Mouse (Mus musculus) heart, adult 8-10 months (tissue): Measurements from ENCODE around the gene Lhfp. TPM values are rescaled to one million over a fixed set of nuclear protein-coding genes. Genes with fewer than 3 reads are reported as not detected.
A peak's percentile ranks its signal among the peaks of the same experiment; 100 is the strongest.
"Not testable (repeated sequence)": the region's sequence is repeated elsewhere in the genome, so short reads cannot be mapped to it uniquely, and the experiment has no call there.

Source experiments
- DNase-seq: peaks from one replicate; pipeline ENCODE4 v3.0.0; 2022; ENCODE audit warnings: low spot score
- total RNA-seq, 4 experiments: library from RNA; stranded (reverse); gene quantifications; 2 replicates each; pipeline ENCODE4 v1.2.4; 2022

Gene Lhfp
- total RNA-seq, 4 experiments from 2014 or later: 34.6 to 45.4 (median 37.2) TPM

DNA sequence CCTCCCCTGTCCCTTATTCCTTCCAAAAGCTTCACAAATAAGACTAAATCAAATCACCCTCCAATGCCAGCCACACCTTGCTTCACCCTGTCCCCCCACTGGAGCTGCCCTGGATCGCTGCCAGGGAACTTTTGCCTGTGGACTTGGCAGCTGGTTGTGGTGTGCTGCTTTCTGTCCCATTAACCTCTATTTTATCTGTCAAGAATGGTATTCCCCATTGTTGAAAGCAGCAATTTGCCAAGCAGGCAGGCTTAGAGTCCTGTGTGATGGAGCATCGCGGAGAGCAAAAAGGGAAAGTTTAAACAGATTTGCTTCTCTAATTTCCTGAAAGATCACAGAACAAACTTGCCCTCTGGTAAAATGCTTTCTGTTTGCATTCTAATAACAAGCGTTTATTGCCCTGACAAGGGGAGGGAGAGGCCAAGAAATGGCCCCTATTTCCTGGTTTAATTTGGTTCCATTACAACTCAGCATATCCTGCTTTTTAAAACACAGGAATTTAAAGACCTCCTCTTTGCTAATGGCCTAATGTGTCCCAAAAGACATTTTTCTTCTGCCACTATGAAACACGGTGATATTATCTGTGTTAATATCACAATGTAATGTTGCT, 212.0 kb downstream of the Lhfp start:
- peak; percentile 47 for DNase-seq

GRCm38 (mm10) chr3:53258657-53259158, 217.4 kb downstream of the Lhfp start:
- DNase-seq: no peak

DNA sequence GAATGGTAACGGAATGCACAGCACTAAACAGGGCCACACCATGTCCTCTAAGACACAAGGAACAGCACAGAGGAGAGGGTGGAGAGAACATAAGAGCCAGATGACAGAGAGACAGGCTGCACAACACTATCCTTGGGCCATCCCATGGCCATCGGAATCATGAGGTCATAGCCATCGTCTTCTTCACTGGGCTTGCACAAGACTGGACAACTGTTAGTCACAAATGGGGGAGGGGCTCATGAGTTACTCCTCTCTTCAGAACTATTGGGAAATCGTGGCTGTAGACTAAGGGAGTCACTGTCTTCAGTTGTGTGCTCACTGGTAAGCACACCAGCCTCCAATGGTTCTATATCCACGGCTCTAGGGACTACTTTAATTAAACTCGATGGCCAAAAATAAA, 224.8 kb downstream of the Lhfp start:
- no peak for DNase-seq

GRCm38 (mm10) chr3:53267046-53267445, 225.7 kb downstream of the Lhfp start:
- no peak for DNase-seq

DNA sequence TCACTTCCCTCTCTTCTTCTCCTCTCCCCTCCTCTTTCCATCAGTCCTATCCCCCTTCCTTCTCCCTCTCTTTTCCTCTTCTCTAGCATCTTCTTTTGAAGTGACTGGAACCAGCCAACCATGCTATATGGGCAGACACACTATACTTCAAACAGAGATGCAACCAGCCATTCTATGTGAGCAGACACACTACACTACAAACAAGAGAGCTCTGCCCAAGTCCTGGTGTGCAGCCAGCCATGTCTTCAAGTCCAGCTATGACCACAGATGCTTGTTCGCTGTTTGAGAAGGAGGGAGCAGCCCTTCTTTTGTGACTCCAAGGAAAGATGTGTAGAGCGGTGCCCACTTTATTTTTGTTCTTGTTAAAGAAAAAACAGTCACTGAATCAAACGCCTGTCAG, 231.9 kb downstream of the Lhfp start:
- no peak for DNase-seq

- no peak for DNase-seq
Measured at GRCm38 (mm10) chr3:53277993-53278392, 236.7 kb downstream of the Lhfp start.

DNA sequence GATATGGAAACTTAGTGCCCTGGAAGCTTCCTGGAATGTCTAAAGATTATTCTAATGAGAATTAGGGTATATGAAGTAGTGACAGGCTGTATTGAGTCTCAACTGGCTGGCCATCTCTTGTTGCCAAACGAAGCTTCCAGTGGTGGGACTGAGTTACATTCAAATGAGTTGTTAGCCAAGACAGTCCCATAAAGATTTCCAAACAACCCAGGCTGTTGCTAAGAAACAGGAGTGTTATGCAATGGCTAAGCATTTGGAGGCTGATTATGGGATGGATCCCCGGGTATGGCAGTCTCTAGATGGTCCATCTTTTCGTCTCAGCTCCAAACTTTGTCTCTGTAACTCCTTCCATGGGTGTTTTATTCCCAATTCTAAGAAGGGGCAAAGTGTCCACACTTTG, 240.7 kb downstream of the Lhfp start:
- not testable (repeated sequence) for DNase-seq

- DNase-seq: no peak
Measured at GRCm38 (mm10) chr3:53284023-53284422, 242.7 kb downstream of the Lhfp start.

- peak; percentile 19 for DNase-seq
Measured at GRCm38 (mm10) chr3:53284471-53285177, 243.3 kb downstream of the Lhfp start.

- no peak for DNase-seq
Measured at GRCm38 (mm10) chr3:53288662-53289061, 247.3 kb downstream of the Lhfp start.

- DNase-seq: no peak
Measured at GRCm38 (mm10) chr3:53289589-53290219, 248.4 kb downstream of the Lhfp start.

DNA sequence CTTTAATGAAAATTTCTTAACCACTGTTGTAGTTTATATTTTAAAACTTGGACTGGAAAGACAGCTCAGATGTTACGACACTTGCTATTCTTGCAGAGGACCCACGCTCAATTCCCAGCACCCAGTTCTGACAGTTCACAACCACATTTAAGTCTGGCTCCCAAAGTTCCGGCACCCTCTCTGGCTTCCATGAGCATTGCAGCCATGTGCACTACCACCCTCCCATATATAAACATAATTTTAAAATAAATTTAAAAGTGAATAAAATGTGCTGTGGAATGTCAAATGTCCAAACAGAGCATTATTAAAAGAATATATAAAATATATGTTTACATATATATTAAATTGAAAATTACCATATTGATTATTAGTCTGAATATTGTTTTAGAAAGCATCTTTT, 249.9 kb downstream of the Lhfp start:
- DNase-seq: no peak

DNA sequence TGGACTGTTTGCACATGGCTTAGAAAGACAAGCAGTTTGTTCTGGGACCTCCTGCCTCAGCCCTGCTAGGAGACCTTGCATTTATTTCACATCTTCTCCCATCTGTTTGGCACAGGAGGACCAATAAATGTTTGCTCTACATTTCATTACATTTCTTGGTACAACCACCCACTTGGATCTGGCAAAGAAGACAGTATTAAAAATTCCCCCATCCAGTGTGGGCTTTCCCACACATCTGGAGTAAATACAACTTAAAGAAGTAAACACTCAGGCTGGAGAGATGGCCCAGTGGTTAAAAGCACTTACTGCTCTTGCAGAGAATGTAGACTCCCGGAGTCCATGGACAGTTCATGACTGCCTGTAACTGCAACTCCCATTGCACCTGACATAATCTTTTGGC, 250.6 kb downstream of the Lhfp start:
- DNase-seq: no peak

DNA sequence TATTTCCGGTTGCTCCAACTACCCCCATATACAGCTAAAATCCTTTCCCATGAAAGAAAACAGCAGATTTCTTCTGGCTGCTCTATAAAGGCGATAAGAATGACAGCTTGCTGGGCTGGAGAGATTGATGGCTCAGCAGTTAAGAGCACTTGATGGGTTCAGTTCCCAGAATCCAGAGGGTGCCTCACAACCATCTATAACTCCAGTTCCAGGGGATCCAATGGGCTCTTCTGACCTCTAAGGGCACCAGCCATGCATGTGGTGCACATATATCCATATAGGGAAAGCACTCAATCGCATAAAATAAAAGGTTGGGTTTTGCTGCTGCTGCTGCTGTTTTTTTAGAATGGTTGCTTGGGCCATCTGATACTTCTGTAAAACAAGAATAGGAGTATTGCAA, 251.1 kb downstream of the Lhfp start:
- DNase-seq: no peak

DNA sequence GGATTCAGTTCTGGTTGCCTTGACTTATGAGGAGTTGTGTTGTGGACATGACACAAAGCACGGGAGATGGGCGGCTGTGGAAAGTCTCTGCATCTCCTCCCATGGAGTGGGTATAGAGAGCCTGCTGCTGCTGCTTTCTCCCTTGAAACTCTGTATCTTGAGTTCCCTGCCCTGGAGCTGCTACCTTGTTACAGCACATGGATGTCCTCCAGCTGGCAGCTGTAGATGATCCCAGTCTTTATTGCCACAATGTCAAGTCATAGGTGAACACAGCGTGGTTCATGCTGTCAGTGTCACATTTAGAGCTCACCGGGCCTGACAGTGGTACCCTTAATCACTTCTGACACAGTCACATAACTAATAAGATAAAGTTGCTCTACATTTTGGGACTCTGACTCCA, 251.7 kb downstream of the Lhfp start:
- peak; percentile 8 for DNase-seq

GRCm38 (mm10) chr3:53293901-53294433, 252.6 kb downstream of the Lhfp start:
- DNase-seq: no peak

DNA sequence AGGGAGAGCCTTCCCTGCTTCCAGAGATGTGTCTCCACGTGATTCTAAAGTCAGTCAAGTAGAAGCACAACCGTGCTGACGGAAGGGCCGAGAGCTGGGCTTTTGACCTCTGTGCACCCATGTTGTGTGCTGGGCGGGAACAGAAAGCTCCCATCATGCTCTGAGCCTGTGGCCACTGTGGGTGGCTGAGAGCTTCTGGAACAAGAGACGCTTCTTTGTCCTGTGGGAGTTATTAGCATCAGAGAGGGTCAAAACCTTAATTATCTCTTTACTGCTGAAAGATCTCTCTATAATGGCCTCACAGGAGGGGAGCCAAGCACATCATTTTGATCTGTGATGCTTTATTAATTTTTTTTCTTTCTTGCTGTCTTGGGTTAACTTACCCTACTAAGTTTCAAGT, 253.5 kb downstream of the Lhfp start:
- DNase-seq: no peak

DNA sequence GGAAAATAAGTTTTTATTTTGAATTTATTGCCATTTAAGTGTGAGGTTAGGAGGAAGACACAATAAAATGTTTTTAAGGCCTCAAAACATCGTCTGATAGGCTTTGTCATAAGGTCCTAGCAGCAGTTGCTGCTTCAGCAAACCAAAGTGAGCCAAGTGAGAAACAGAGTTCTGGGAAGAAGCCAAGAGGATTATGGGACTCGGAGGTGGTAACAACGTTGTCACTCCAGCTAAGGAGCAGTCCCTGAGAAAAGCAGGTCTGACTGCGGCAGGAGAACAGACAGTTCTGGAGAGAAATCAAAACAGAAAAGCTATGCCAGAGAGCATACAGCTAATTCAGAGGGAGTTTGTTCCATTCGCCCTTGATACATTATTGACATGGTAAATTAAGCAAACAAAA, 260.5 kb downstream of the Lhfp start:
- DNase-seq: no peak

- no peak for DNase-seq
Measured at GRCm38 (mm10) chr3:53304123-53304900, 263.0 kb downstream of the Lhfp start.

GRCm38 (mm10) chr3:53305860-53306259, 264.5 kb downstream of the Lhfp start:
- no peak for DNase-seq

DNA sequence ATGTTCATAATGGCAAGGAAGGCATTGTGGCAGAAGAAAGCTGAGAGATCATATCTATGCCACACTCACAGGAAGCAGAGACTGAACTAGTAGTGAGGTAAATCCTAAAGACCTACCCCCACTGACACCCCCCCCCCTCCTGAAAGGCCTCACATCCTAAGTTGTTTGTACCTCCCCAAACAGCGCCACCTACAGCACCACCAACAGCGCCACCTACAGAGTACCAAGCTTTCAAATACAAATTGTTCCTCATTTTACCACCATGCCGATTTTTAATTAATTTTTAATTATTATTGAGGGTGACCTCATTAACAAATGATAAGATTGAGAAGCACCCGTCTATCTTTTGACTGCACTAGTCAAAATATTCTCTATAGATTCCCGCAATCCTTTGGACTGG, 267.3 kb downstream of the Lhfp start:
- DNase-seq: no peak

DNA sequence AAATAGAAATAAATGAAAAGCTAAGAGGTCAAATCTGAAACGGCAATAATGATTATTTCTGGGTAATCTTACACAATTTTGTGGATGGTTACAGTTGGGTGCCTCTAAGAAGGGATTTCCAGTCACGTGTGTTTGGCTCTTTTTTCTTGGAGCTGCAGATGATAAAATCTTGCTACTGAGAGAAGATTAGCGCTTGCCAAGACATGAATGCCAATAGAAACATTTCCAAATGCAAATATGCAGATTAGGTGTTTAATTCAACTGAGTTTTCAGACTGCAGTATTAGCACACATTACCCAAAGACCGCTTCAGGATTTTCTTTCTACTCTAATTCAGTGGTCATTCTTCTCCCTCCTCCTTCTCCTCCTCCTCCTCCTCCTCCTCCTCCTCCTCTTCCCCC, 268.8 kb downstream of the Lhfp start:
- no peak for DNase-seq
